Mouse (Mus musculus) ES-Bruce4 (cell line): ENCODE results near the gene Trabd.

Experiments
- CTCF ChIP-seq: IDR thresholded peaks from one replicate; pipeline ENCODE4 v1.8.1; 2011; ENCODE audit warnings: low read depth, low read length
- EP300 ChIP-seq: IDR thresholded peaks from 2 replicates; pipeline ENCODE4 v1.6.1; 2011; ENCODE audit warnings: low read depth, low read length; ENCODE audit not compliant: insufficient read depth
- POLR2A ChIP-seq: IDR thresholded peaks from one replicate; pipeline ENCODE4 v1.8.1; 2011; ENCODE audit warnings: low read length; ENCODE audit not compliant: insufficient read depth

GRCm38 (mm10) chr15:89106073-89106472 lies 31.1 kb downstream of the Trabd start:
- no peak for TF ChIP-seq CTCF
- TF ChIP-seq POLR2A = no peak
- no peak for TF ChIP-seq EP300
